Mouse (Mus musculus) heart, adult 2 months (tissue): Measurements from ENCODE around the gene Inafm2.

ENCODE experiments used
- CTCF ChIP-seq: fragments of 200-600 bp; IDR thresholded peaks from 2 replicates; pipeline ENCODE4 v1.8.1; 2022; ENCODE audit warnings: antibody characterized with exemption, mild to moderate bottlenecking, moderate library complexity
- EP300 ChIP-seq: fragments of 200-500 bp; IDR thresholded peaks from 2 replicates; pipeline ENCODE4 v1.6.1; 2011; ENCODE audit warnings: low read depth, low read length, control low read depth; ENCODE audit not compliant: insufficient read depth
- POLR2A ChIP-seq: fragments of 200-500 bp; IDR thresholded peaks from 2 replicates; pipeline ENCODE4 v1.6.1; 2011; ENCODE audit warnings: mild to moderate bottlenecking, low read depth, low read length, control low read depth; ENCODE audit not compliant: insufficient read depth

- TF ChIP-seq CTCF (peak; percentile 49), POLR2A (no peak), EP300 (no peak)
Measured at GRCm38 (mm10) chr2:118761358-118761757, 15.8 kb downstream of the Inafm2 start.
